Mouse (Mus musculus): ENCODE results near the gene Ivd.

GRCm38 (mm10) chr2:118900826-118901140 lies 39.0 kb downstream of the Ivd start:
- TF ChIP-seq GATA1 (IDR thresholded peaks at IDR 0.05; ENCODE audit: borderline replicate concordance, low read length), result no peak
- no peak for TF ChIP-seq FLI1 (IDR thresholded peaks at IDR 0.05; ENCODE audit: low read length)

Data from megakaryocyte, embryonic 14.5 days (primary cell).